Mouse (Mus musculus): ENCODE results near the gene Il1f8. TPM values are rescaled to one million over a fixed set of nuclear protein-coding genes. Genes with fewer than 3 reads are reported as not detected.
"Not testable (repeated sequence)": the region's sequence is repeated elsewhere in the genome, so short reads cannot be mapped to it uniquely, and the experiment has no call there.

The Il1f8 gene
- not detected in 2 replicates for polyA plus RNA-seq (2016; fragmentation: Nextera tagmentation; extraction: Ambion mirVana)

DNA sequence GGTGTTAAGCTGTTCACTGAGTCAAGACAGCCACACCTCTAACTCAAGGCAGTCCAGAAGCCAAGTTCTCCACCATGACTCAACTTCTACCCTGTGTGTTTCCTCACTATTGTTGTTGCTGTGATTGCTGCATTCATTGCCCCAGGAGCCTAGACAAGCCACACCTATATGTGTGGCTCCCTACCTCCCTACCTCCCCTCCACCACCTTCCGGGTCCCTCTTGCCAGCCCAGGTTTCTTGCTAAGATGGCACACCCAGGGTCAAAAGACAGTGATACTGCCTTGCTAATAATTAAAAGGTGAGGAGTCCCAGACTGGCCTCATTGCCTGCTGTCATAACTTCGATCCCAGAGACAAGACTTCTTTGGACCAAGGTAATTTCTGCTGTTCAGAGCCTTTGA, at the start of gene Il1f8:
Gene Il1f8, plus strand, starts transcription at position 301 of the 400 bp plus-strand sequence.
- Histone ChIP-seq H3K4me2 (replicated peaks) (no peak within 1 kb of the TSS), H3K27me3 (no peaks in the 10 kb centered on the region), H3K36me3 (no peaks in the 10 kb centered on the region), H3K4me1 (no peaks in the 10 kb centered on the region), H3K27ac (no peak within 1 kb of the TSS), H3K9me3 (replicated peaks) (no peaks in the 10 kb centered on the region), H3K4me3 (no peak within 1 kb of the TSS), H3K9ac (no peak within 1 kb of the TSS)
- no peak for ATAC-seq (ENCODE audit: low FRiP score)
- WGBS, result 89% methylated on average over 2 of the region's 2 CpGs

DNA sequence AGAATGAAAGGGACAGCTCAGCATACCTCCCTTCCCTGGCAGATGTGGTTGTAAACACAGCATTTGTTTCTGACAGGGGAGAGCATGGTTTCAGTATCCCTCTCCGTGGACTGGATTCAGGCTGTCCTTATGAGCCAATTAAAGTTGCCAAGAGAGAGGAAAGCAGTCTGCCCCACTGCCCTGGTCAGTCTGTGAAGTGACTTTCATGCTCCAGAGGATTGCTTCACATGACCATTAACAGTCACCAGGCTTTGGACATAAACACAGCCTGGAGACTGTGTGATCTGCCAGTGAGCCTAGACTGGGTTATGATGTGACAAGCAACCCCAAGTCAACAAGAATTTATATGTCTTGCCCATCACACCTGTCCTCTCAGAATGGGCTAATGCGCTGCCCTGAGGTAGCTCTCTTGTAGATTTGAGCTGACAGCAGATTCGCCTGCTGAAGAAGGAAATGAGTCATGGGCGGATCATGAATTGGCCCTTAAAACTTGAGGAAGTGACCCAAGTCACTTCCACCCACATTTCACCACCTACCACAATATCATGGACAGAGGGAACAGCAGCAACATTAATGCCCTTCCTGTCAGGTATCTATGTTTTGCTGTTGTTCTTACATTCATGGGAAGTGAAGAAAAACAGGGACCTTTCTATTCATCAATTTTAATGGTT, 49.2 kb upstream of the Il1f8 start:
- Histone ChIP-seq H3K4me2 (replicated peaks) (no peak overlapping the region), H3K9ac (no peak overlapping the region), H3K9me3 (replicated peaks) (no peaks in the 10 kb centered on the region), H3K27me3 (no peaks in the 10 kb centered on the region), H3K36me3 (no peaks in the 10 kb centered on the region), H3K27ac (no peak overlapping the region), H3K4me1 (no peaks in the 10 kb centered on the region), H3K4me3 (no peak overlapping the region)
- ATAC-seq (ENCODE audit: low FRiP score), result no peak
- 85% methylated on average over 4 of the region's 4 CpGs for WGBS

DNA sequence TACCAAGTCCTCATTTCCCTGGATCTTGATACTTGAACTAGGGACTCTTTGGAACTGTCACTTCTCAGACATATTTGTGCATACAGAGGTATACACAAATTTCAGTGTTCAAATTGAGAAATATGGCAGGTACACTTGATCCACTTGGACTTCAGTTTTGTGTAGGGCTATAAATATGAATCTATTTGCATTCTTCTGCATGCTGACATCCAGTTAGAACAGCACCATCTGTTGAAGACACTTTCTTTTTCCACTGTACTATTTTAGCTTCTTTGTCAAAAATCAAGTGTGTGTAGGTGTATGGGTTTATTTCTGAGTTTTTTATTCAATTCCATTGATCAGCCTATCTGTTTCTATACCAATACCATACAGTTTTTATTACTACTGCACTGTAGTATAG, 43.9 kb upstream of the Il1f8 start:
- no peaks in the 10 kb centered on the region for H3K9me3 ChIP-seq (replicated peaks)
- no peaks in the 10 kb centered on the region for H3K27me3 ChIP-seq
- no peak overlapping the region for H3K4me3 ChIP-seq
- H3K4me2 ChIP-seq (replicated peaks), result no peak overlapping the region
- H3K9ac ChIP-seq, result no peak overlapping the region
- ATAC-seq (ENCODE audit: low FRiP score), result no peak
- no peaks in the 10 kb centered on the region for H3K36me3 ChIP-seq
- no peaks in the 10 kb centered on the region for H3K4me1 ChIP-seq
- H3K27ac ChIP-seq, result no peak overlapping the region

DNA sequence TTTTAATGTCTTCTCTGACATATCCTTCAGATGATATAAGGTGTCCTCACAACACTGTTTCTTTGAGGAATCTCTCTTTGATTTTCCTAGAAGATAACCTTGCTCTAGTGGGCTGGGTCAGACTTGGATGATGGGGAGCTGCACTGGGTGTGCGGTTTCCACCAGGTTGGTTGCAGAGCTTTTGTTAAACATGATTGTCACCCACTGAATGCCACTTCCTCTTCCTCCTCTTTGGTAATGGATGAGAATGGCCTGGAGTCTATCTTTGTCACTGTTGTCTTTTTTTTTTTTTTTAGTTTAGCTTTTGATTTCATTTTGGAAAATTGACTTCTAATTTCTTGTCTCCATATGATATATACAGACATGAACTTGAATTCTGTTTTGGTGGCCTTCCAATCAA, 18.6 kb upstream of the Il1f8 start:
- Histone ChIP-seq H3K36me3 (no peaks in the 10 kb centered on the region), H3K4me1 (no peaks in the 10 kb centered on the region), H3K4me3 (no peak overlapping the region), H3K9ac (no peak overlapping the region), H3K9me3 (replicated peaks) (no peaks in the 10 kb centered on the region), H3K27ac (no peak overlapping the region), H3K27me3 (no peaks in the 10 kb centered on the region), H3K4me2 (replicated peaks) (no peak overlapping the region)
- WGBS, result 91% methylated on average over 1 of the region's 1 CpGs
- no peak for ATAC-seq (ENCODE audit: low FRiP score)

DNA sequence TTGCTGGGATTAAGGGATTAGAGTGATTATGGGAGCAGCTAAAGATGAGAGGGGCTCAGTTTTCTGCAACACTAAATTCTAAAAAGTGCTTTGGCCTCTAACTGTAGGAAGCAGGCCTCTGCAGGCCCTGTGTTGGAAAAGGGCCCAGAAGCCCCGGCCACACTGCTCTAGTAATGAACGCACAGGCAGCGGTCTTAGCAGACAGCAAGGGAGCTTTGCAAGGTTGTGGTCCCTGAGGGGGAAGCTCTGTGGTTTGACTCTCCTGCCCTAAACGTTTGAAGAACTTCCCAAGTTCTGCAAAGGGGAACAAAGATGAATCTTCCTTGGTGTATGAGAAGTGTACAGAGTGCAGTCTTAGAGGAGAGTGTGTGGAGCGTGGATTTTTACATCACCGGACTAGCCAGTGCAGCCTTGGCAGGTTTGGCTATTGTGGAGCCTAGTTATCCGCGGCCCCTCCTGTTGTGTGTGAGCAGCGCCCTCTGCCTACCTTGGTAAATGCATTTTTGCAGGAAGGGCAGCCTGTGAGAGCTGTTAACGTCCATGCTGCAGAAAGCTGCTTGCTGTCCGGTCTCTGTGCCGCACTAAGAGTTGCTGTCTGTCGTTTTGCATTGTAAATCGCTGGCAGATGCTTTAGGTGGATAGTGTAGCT, 28.8 kb downstream of the Il1f8 start:
- H3K9ac ChIP-seq, result 0 out of 2 replicates have a peak overlapping the region, but pooled peaks have one; percentile 23
- H3K4me3 ChIP-seq; H3K36me3 ChIP-seq; H3K27me3 ChIP-seq; H3K27ac ChIP-seq; H3K4me1 ChIP-seq; H3K9me3 ChIP-seq (replicated peaks): not testable (repeated sequence)
- ATAC-seq (ENCODE audit: low FRiP score), result peak; percentile 85
- WGBS, result 17% methylated on average over 14 of the region's 14 CpGs
- H3K4me2 ChIP-seq (replicated peaks), result peak overlapping the region; percentile 23

DNA sequence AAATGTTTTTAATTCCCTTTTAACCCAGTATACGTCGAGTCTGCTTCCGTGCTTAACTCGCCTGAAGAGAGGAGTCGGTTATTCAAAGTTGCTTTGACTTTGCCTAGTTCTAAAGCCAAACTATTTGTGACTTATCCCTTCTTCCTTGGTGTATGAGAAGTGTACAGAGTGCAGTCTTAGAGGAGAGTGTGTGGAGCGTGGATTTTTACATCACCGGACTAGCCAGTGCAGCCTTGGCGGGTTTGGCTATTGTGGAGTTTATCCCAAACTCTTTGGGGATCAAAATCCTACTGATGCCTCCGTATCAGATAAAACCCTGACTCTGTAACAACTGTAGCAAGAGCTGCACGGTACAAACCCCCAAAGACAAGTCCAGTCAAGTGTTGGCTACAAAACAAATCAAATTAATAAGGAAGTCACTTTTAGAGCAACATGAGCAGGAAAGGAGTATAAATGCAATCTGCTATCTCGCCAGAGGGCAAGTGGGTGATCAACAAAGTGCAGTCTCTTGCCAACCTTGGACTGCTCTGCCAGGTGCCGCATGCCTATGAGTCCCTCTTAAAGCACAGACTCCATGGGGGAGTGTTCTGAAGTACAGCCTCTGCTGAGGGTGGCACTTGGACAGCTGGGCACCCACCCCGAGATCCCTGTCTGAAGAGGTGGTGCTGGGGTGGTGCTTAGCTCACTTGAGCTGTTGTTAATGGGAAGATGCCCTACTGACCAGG, 29.6 kb downstream of the Il1f8 start:
- H3K36me3 ChIP-seq; H3K27me3 ChIP-seq; H3K27ac ChIP-seq; H3K4me1 ChIP-seq; ATAC-seq (ENCODE audit: low FRiP score); H3K9me3 ChIP-seq (replicated peaks); H3K4me3 ChIP-seq: not testable (repeated sequence)
- WGBS, result 68% methylated on average over 13 of the region's 13 CpGs
- Histone ChIP-seq H3K9ac (0 out of 2 replicates have a peak overlapping the region, but pooled peaks have one; percentile 23), H3K4me2 (replicated peaks) (peak overlapping the region; percentile 23; the same call in 1 of the 2 replicates)

DNA sequence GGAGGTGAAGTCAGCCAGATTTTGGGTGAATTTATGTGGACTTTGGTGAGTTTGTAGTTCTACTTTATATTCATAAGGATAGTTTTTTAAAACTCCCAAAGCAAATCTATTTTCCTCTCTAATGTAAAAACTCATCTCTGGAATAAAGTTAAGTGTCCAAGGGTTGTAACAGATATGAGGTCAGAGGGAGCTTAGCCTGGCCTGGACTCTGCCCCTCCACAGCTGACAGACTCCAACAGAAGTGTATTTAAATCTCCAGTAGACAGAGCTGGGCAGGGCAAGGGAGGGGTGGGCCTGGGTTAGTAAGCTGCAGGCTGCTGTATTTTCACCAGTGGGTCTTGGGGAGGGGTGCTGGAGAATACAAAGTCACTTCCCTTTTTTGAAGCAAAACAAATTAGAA, 31.1 kb downstream of the Il1f8 start:
- not testable (repeated sequence) for H3K27ac ChIP-seq; H3K4me2 ChIP-seq (replicated peaks); H3K4me1 ChIP-seq; H3K9me3 ChIP-seq (replicated peaks); ATAC-seq (ENCODE audit: low FRiP score); H3K4me3 ChIP-seq; H3K9ac ChIP-seq; H3K27me3 ChIP-seq; H3K36me3 ChIP-seq

DNA sequence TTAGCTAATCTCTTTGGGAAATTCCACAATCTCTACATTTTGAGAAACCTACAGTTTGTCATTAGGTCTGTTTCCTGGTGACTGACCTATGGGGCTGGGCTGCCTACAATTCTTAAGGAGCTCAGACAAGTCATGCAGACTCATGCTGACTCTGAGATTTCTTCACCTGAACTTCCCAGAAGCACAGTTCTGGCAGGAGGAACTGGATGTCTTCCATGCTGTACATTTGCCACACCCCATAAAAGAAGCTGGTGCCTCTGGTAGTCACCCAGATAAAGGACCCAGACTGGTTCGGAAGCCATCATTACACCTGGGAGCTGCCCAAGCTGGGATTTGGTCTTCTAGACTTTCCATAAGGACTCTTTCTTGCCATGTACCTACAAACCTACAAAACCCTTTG, 33.2 kb downstream of the Il1f8 start, which contains the start of gene Il1f9:
Gene Il1f9, plus strand, starts transcription at position 301 of the 400 bp plus-strand sequence.
- ATAC-seq (ENCODE audit: low FRiP score), result no peak
- Histone ChIP-seq H3K9me3 (replicated peaks) (no peaks in the 10 kb centered on the region), H3K27me3 (no peaks in the 10 kb centered on the region), H3K4me2 (replicated peaks) (no peak within 1 kb of the TSS), H3K4me3 (no peak within 1 kb of the TSS), H3K27ac (no peak within 1 kb of the TSS), H3K36me3 (no peaks in the 10 kb centered on the region), H3K4me1 (no peaks in the 10 kb centered on the region), H3K9ac (no peak within 1 kb of the TSS)
- 100% methylated on average over 1 of the region's 1 CpGs for WGBS

DNA sequence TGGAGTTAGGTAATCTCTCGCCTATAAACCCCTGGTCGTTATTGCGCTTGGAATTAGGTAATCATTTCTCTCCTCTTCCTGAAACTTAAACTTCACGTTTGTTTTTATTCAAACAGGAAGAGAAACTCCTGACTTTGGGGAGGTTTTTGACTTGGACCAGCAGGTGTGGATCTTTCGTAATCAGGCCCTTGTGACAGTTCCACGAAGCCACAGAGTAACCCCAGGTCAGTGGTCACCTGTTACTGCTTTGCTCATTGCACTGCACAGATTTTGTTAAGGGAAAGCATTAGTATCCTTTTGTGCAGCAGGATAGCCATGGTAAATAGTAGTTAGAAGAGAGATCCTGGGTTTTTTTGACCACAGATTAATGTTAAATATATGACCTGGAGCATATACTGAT, 34.6 kb downstream of the Il1f8 start:
- no peaks in the 10 kb centered on the region for H3K4me1 ChIP-seq
- 80% methylated on average over 6 of the region's 6 CpGs for WGBS
- H3K9me3 ChIP-seq (replicated peaks), result no peaks in the 10 kb centered on the region
- no peak overlapping the region for H3K4me2 ChIP-seq (replicated peaks)
- H3K36me3 ChIP-seq, result no peaks in the 10 kb centered on the region
- H3K4me3 ChIP-seq, result no peak overlapping the region
- ATAC-seq (ENCODE audit: low FRiP score), result no peak
- H3K9ac ChIP-seq, result no peak overlapping the region
- H3K27me3 ChIP-seq, result no peaks in the 10 kb centered on the region
- no peak overlapping the region for H3K27ac ChIP-seq

DNA sequence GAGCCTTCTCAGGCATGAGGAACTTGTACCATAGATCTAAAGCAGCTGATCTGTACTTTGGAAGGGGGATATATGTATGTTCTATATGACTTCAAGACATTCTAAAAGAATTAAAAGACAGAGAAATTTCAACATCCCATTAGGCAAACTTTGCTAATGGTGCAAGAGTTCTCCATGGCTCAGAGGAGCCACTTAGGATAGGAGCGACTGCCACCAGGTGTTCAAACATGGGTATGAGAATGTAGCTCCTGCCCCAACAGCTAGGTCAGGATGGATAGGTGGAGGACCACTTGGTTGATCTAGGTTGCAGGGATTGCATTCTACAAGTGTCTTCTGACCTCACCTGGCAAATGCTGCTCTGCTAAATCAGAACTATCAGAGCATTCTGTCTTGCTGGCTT, 35.2 kb downstream of the Il1f8 start:
- Histone ChIP-seq H3K9ac (no peak overlapping the region), H3K27ac (no peak overlapping the region), H3K27me3 (no peaks in the 10 kb centered on the region), H3K4me3 (no peak overlapping the region), H3K9me3 (replicated peaks) (no peaks in the 10 kb centered on the region), H3K4me2 (replicated peaks) (no peak overlapping the region), H3K36me3 (no peaks in the 10 kb centered on the region), H3K4me1 (no peaks in the 10 kb centered on the region)
- no peak for ATAC-seq (ENCODE audit: low FRiP score)
- WGBS, result 54% methylated on average over 1 of the region's 1 CpGs

Data from hindbrain, embryonic 12.5 days (tissue).